Mouse (Mus musculus): Measurements from ENCODE around the gene Zfyve21. TPM values are rescaled to one million over a fixed set of nuclear protein-coding genes. Genes with fewer than 3 reads are reported as not detected.

Zfyve21 gene
- total RNA-seq (2021) = 10 to 100 TPM; 65.1 to 74.8 TPM
- polyA plus RNA-seq (2012; rRNA removed) = 71.9 and 89.6 TPM in 2 replicates
- long read RNA-seq, transcript Zfyve21-207 (8 exons, 794 nt) = major isoform, 57 of 105 reads
- long read RNA-seq, transcript Zfyve21-204 (8 exons, 1,265 nt) = minor isoform, 9 of 105 reads
- long read RNA-seq, transcript Zfyve21-201 (7 exons, 1,308 nt) = minor isoform, 12 of 105 reads
- long read RNA-seq, partial matches to known transcripts = 3 of 105 reads
- long read RNA-seq, other reads (novel, unspliced or antisense) = 22 of 105 reads

DNA sequence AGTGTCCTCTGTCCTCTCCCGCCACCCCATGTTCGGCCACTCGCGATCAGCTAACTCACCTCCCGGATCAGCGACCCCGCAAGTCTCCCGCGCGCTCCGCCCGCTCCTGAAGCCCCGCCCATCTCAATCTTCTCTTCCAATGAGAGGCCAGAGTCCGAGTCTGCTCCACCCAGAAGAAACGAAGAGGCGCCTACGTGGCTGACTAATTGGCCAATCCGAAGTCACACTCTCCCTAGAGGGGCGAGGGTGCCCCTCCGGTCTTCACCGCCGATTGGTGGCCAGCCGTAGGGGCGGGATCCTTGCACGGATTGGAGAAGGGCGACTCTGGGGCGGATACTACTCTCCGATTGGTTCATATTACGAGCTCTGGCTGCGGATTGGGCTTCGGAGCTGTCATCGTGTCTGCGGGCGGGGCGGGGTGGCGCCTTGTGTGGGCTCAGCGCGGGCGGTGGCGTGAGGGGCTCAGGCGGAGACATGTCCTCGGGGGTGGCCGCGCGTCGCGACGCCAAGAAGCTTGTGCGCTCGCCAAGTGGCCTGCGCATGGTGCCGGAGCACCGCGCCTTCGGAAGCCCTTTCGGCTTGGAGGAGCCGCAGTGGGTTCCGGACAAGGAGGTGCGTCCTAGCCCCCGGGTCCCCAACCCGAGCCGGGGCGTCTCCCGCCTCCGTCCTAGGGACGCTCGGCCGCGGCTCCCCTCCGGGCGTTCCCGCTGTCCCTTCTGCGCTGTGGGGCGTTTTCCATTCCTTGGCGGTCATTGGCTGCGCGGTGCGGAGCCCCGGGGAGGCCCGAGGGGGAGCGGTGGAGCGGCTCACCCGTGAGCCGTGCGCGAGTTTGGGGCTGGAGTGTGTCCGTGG lies at the start of gene Zfyve21, which contains the start of gene Xrcc3:
Gene Zfyve21 (plus strand): TSS at position 405 of the 852 bp plus-strand sequence.
Gene Xrcc3 (minus strand): TSS at position 108 of the 852 bp plus-strand sequence.
- Histone ChIP-seq H3K4me3 (peak within 1 kb of the TSS; percentile 89), H3K9ac (ENCODE audit: low read depth, low read length) (peak within 1 kb of the TSS; percentile 84), H3K36me3 (ENCODE audit: control insufficient read depth, insufficient read depth, low read length) (no peaks in the 10 kb centered on the region), H3K27me3 (ENCODE audit: control insufficient read depth, insufficient read depth, low read length) (no peaks in the 10 kb centered on the region), H3K79me2 (replicated peaks; ENCODE audit: control insufficient read depth, insufficient read depth, low read length) (no peaks in the 10 kb centered on the region), H3K4me1 (ENCODE audit: control insufficient read depth, insufficient read depth, low read length) (peaks cover 9% of the 10 kb centered on the region), H3K27ac (peak within 1 kb of the TSS; percentile 92)
- intact Hi-C loops (cut with DNase I) = loop anchor here (5.0 kb wide), 1 partner anchor 72 kb away; no protein-coding TSS in a partner anchor
- peak; percentile 94 to 99 for DNase-seq
- TF ChIP-seq POLR2A (IDR thresholded peaks at IDR 0.05; ENCODE audit: insufficient read depth, low read depth, low read length) (peak; percentile 87), CTCF (IDR thresholded peaks at IDR 0.05) (no peak), EP300 (IDR thresholded peaks at IDR 0.05; ENCODE audit: insufficient read depth, low read depth, low read length) (no peak)
- under 1% methylated on average over 87 of the region's 87 CpGs for WGBS

GRCm38 (mm10) chr12:111766313-111767236 lies 47.4 kb upstream of the Zfyve21 start:
- Histone ChIP-seq H3K4me3 (no peak overlapping the region; the same call in 1 of the 2 replicates), H3K79me2 (replicated peaks; ENCODE audit: control insufficient read depth, insufficient read depth, low read length) (peaks cover 17% of the 10 kb centered on the region), H3K9ac (ENCODE audit: low read depth, low read length) (no peak overlapping the region), H3K4me1 (ENCODE audit: control insufficient read depth, insufficient read depth, low read length) (peaks cover 33% of the 10 kb centered on the region), H3K27ac (peak overlapping the region; percentile 24), H3K36me3 (ENCODE audit: control insufficient read depth, insufficient read depth, low read length) (peaks cover 3% of the 10 kb centered on the region; the same call in 1 of the 2 replicates), H3K27me3 (ENCODE audit: control insufficient read depth, insufficient read depth, low read length) (no peaks in the 10 kb centered on the region)
- WGBS = 37% methylated on average over 16 of the region's 16 CpGs
- intact Hi-C loops (cut with DNase I) = no loop called here
- no peak for TF ChIP-seq POLR2A (IDR thresholded peaks at IDR 0.05; ENCODE audit: insufficient read depth, low read depth, low read length)
- no peak for DNase-seq

DNA sequence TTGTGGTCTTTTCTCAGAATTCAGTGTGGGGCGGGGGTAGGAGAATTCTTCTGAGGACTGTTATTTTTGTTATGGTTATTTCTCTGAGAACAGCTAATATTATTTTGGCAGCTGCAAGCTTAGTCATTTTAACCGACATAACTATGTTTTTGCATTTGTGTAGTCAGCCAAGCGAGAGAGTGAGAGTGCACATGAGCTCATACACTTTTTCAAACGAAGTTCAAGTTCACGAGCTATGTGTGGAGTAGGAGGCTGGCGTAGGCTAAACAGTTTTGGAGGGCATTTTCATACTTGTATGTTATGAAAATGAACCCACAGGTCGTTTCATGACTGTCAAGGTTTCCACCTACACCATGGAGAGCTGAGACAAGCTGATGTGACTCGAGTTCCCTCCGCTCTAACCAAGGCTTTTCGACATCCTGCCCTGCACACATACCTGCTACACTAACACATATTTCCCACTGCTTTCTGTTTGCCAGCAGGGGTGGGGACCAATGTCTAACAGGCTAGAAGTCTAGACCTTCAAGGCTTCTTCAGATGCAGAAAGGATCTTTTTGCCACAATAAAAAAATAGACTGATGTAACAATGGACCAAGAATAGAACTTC lies 45.5 kb upstream of the Zfyve21 start:
- no peak for TF ChIP-seq CTCF (IDR thresholded peaks at IDR 0.05)
- no peak for TF ChIP-seq EP300 (IDR thresholded peaks at IDR 0.05; ENCODE audit: insufficient read depth, low read depth, low read length)
- DNase-seq = no peak
- Histone ChIP-seq H3K27me3 (ENCODE audit: control insufficient read depth, insufficient read depth, low read length) (no peaks in the 10 kb centered on the region), H3K9ac (ENCODE audit: low read depth, low read length) (no peak overlapping the region), H3K36me3 (ENCODE audit: control insufficient read depth, insufficient read depth, low read length) (peaks cover 3% of the 10 kb centered on the region; the same call in 1 of the 2 replicates), H3K27ac (no peak overlapping the region), H3K4me1 (ENCODE audit: control insufficient read depth, insufficient read depth, low read length) (peaks cover 23% of the 10 kb centered on the region), H3K79me2 (replicated peaks; ENCODE audit: control insufficient read depth, insufficient read depth, low read length) (peaks cover 9% of the 10 kb centered on the region), H3K4me3 (no peak overlapping the region)
- WGBS = 78% methylated on average over 10 of the region's 10 CpGs
- intact Hi-C loops (cut with DNase I) = no loop called here

DNA sequence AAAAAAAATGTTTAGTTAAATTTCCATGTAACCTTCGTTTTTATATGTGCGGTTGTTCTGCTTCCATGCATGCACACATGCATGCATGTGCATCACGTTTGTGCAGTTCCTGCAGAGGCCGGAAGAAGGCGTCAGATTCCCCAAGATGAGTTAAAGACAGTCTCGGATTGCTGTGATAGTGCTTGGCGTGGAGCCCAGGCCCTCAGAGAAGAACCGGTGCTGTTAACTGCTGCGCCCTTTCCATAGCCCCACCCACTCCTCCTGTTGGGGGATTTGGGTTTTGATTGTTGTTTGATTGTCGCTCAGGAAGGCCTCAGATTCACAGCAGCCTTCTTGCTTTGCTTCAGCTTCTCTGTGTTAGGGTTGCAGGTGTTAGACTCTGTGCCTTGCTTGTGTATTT lies 44.7 kb upstream of the Zfyve21 start:
- TF ChIP-seq EP300 (IDR thresholded peaks at IDR 0.05; ENCODE audit: insufficient read depth, low read depth, low read length) = no peak
- no peak for TF ChIP-seq POLR2A (IDR thresholded peaks at IDR 0.05; ENCODE audit: insufficient read depth, low read depth, low read length)
- TF ChIP-seq CTCF (IDR thresholded peaks at IDR 0.05) = peak; percentile 67
- Histone ChIP-seq H3K36me3 (ENCODE audit: control insufficient read depth, insufficient read depth, low read length) (peaks cover 3% of the 10 kb centered on the region; the same call in 1 of the 2 replicates), H3K79me2 (replicated peaks; ENCODE audit: control insufficient read depth, insufficient read depth, low read length) (peaks cover 10% of the 10 kb centered on the region), H3K4me3 (no peak overlapping the region), H3K27me3 (ENCODE audit: control insufficient read depth, insufficient read depth, low read length) (no peaks in the 10 kb centered on the region), H3K27ac (peak overlapping the region; percentile 29), H3K9ac (ENCODE audit: low read depth, low read length) (no peak overlapping the region), H3K4me1 (ENCODE audit: control insufficient read depth, insufficient read depth, low read length) (peaks cover 20% of the 10 kb centered on the region)
- intact Hi-C loops (cut with DNase I) = no loop called here
- WGBS = 18% methylated on average over 10 of the region's 10 CpGs
- peak; percentile 71 to 75 for DNase-seq

Data from heart, adult 2 months (tissue).